Mouse (Mus musculus) spleen, adult 18-20 months (tissue): ENCODE data around the gene Ccdc180.

ENCODE experiments used
- DNase-seq, 2 experiments: peaks; one replicate each; pipeline ENCODE4 v3.0.0; 2022; ENCODE audit warnings: mixed read lengths in 2 of 2

Ccdc180 gene

DNA sequence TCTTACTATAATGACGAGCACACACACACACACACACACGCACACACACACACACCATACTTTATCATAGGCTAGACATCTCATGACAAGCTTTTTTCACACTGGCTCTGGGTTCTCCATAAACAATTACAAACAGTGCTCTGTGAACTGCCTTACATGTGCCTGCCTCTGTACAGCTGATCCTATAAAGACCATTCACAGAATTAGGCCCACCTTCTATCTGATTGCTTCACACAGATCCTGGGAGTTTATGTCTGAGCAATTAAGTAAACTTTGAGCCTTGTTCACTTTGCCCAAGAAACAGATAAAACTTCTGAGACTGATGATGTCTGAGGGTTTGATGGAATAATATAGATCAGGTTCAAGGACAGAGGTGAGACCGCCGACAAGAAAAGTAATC, 21.8 kb downstream of the Ccdc180 start:
- DNase-seq, result no peak

GRCm38 (mm10) chr4:45917091-45917490, 27.0 kb downstream of the Ccdc180 start:
- no peak for DNase-seq

DNA sequence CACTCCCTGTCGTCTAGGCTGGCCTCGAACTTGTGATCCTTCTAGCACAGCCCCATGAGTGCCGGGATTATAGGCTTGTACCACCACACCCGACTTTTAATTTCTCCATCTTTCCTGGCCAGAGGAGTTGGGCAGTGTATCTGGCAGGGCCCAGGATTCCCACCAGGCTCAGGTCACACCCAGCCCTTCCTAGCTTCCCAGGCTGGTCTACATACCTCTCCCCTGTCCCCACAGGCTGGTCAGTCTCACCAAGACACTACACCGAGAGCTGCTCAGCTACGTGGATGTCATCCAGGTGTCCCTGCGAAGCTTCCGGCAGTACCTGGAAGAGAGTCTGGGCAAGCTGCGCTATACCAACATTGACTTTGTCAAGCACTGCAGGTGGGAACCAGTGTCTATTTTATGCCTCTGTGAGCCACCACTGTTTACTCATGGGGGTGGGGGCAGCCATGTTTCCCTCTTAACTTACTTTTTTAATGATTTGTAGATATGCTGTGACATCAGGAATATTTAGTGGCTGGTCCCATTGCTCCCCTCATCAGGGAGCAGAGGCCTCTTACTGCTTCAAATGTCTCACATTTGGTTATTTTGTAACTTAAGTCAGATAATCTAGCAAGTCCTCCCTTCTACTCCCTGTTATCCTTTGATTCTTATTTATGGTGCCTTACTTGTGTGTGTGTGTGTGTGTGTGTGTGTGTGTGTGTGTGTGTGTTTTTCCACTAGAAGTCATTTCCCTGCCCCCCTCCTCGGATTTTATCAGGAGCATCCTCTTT, 31.7 kb downstream of the Ccdc180 start:
- DNase-seq, result no peak

GRCm38 (mm10) chr4:45924011-45924410, 33.9 kb downstream of the Ccdc180 start:
- no peak for DNase-seq

DNA sequence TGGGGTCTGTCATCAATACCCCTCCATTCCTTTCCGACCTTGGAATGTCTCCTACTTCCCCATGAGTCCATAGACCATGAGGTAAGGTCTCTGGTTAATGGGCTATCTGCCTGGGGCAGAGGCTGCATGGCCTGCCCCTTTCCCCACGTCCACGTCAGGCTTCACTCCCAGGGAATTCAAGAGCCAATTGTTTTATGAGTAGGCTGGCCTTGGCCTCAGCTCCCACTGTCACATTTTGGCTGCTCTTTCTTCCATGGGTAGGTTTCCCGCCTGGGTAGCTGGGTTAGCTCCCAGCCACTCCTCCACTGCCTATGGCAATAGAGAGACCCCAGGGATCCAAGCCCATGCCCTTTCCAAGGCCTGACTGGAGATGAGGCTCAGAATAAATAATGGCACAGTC, 38.5 kb downstream of the Ccdc180 start:
- DNase-seq, result no peak

DNA sequence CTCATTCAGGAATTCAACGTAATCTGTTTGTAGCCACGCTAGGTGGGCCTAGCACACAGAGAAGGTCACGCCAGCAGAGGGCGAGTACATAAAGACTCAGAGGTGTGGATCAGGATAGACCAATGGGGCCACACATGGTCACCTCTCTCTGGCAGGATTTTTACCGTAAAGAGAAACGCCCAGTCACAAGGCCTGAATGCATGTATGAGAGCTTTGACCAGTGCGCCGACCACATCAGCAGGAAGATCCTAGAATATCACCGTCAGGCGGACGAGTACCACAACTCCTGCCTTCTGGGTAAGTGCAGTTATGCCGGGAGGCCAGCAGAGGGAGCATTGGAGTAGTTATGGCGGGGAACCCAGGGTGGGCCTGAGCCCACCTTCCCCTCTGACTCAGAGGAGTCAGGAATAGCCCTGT, 51.5 kb downstream of the Ccdc180 start:
- DNase-seq, result peak in 1 of 2 experiments; percentile 37

DNA sequence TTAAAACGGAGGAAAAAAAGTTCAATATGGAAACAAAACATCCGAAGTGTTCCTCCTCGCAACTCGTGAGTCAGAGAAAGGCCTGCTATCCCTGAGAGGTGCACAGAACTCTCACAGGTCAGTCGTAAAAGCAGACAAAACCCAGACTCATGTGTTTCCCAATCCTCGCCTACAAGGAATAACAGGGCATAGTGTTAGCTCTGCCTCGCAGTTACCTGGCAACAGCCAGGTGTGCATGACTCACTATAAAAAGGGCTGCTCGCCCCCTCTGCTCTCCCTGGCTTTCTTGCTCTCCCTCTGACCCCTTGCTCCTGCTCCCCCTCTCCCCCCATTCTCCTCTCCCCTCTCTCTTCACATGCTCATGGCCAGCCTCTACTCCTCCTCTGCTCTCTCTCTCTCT, 57.6 kb downstream of the Ccdc180 start:
- no peak for DNase-seq

GRCm38 (mm10) chr4:45949109-45949848, 59.2 kb downstream of the Ccdc180 start:
- DNase-seq, result peak in 1 of 2 experiments; percentile 19

GRCm38 (mm10) chr4:45951830-45952229, 61.7 kb downstream of the Ccdc180 start:
- no peak for DNase-seq

GRCm38 (mm10) chr4:45953025-45953919, 63.2 kb downstream of the Ccdc180 start:
- DNase-seq, result no peak

DNA sequence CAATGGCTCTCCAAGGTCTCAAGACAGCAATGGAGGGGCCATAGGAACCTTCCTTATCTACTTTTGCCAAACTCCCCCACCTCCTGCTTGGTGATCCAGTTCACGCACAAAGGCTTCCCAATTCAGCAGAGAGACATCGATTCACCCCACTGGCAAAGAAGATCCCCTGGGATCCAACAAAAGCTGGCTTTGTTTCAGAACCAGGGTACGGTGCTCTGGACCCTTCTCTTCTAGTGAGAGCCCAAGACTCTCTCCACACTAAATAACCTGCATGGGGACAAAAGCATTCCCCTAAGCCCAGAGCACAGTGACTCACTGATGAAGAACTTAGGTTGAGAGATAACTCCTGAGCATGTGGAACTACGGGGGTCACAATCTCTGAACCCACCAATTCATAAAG, 65.1 kb downstream of the Ccdc180 start:
- DNase-seq, result no peak

DNA sequence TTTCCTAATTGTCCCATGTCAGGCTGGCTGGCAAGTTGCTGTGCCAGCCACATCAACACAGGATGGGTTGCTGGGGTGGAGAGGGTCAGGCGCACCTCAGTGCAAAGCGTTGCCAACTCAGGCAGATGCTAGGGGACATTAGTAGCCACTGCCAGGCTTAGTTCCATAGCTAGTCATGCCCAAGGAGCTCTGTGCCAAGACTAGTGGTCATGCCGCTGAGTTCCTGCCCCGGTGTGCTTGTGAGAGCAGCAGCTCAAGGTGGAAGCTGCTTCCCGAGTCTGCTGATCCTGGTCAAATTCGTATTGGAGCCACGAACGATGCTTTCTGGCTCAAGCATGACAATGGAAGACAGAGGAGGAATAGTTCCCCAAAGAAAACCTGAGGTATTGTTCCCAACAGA, 66.0 kb downstream of the Ccdc180 start:
- DNase-seq, result no peak

- DNase-seq, result no peak
Measured at GRCm38 (mm10) chr4:45956706-45957105, 66.6 kb downstream of the Ccdc180 start.

- no peak for DNase-seq
Measured at GRCm38 (mm10) chr4:45964771-45965439, 74.8 kb downstream of the Ccdc180 start, which contains the start of gene Tdrd7. Tdrd7 (plus strand) TSS chr4:45965334.

- DNase-seq, result no peak
Measured at GRCm38 (mm10) chr4:45965737-45966447, 75.8 kb downstream of the Ccdc180 start.

DNA sequence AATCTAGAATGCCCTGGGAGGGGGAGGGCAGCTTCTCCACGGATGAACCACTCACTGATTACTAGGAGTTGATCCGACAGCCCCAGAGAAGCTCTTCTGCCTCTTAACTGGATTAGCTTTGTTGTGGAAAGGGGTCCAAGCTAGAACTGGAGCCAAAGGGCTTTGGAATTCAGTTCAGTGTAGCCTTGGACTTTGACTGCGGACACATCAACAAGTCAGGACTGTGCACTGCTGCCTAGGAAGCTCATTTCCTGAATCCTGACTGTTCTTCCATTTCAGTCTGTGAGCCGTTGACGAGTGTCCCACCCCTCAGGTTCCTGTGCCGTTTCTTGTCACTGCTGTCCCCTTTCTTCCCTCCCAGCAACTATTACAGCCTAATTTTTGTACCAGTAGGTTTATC, 76.6 kb downstream of the Ccdc180 start:
- no peak for DNase-seq

- no peak for DNase-seq
Measured at GRCm38 (mm10) chr4:45967479-45968341, 77.6 kb downstream of the Ccdc180 start.

GRCm38 (mm10) chr4:45969051-45969450, 78.9 kb downstream of the Ccdc180 start:
- no peak for DNase-seq

- no peak for DNase-seq
Measured at GRCm38 (mm10) chr4:45970048-45970560, 80.0 kb downstream of the Ccdc180 start.

DNA sequence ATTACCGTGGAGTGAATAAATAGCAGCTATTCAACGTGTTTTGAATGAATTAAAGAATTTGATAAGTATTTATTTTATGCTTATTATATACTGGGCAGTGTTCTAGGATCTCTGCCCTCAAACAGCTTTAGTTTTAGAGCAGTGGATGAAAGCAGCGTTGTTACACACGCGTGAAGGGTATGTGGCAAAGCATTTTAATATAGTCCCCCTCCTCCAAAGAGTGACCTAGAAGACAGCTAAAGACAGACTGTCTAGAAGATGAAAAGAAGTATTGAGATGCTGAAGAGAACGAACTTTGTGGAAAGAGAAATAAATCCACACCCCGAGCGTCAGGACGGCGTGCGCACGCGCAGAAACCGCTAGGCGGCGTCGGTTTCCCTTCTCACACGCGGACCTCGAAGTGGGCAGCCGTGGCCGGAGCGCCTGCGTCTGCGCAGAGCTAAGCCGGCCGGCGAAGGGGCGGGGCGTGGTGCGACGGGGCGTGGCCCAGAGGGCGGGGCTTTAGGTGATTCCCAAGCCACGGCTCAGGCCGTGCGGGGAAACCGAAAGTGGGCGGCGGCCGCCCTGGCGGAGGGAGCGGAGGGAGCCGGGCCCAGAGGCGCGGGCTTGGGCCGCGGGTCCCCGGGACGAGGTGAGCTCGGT, 81.8 kb downstream of the Ccdc180 start:
- DNase-seq, result peak; percentile 96 to 99
